Mouse (Mus musculus) hindbrain, embryonic 15.5 days (tissue): ENCODE data around the gene Mettl1. TPM values are rescaled to one million over a fixed set of nuclear protein-coding genes. Genes with fewer than 3 reads are reported as not detected.

ENCODE experiments used
- ATAC-seq: fragments of 200-750 bp; cut with Nextera tagmentation; 2 replicates; pipeline ENCODE4 v1.8.0; 2017; ENCODE audit warnings: low read depth, moderate number of reproducible peaks, moderate TSS enrichment; ENCODE audit not compliant: low FRiP score
- H3K27ac ChIP-seq: fragments of 300-500 bp; sonication (generic); replicated peaks from 2 replicates; pipeline ENCODE4 v1.5.1; 2015; ENCODE audit warnings: mild to moderate bottlenecking, inconsistent platforms
- H3K27me3 ChIP-seq: fragments of 300-500 bp; sonication (generic); 2 replicates; pipeline ENCODE4 v1.6.1; 2015; ENCODE audit warnings: control low read depth, inconsistent platforms
- H3K36me3 ChIP-seq: fragments of 300-500 bp; sonication (generic); 2 replicates; pipeline ENCODE4 v1.6.1; 2015; ENCODE audit warnings: control low read depth, inconsistent platforms
- H3K4me1 ChIP-seq: fragments of 300-500 bp; sonication (generic); replicated peaks from 2 replicates; pipeline ENCODE4 v1.6.1; 2015; ENCODE audit warnings: control low read depth, inconsistent platforms
- H3K4me2 ChIP-seq: fragments of 300-500 bp; sonication (generic); 2 replicates; pipeline ENCODE4 v1.6.1; 2015; ENCODE audit warnings: moderate library complexity, mild to moderate bottlenecking, inconsistent platforms
- H3K4me3 ChIP-seq: fragments of 300-500 bp; sonication (generic); 2 replicates; pipeline ENCODE4 v1.5.1; 2015; ENCODE audit warnings: mild to moderate bottlenecking, inconsistent platforms
- H3K9ac ChIP-seq: fragments of 300-500 bp; sonication (generic); 2 replicates; pipeline ENCODE4 v1.6.1; 2015; ENCODE audit warnings: inconsistent platforms
- H3K9me3 ChIP-seq: fragments of 300-500 bp; sonication (generic); 2 replicates; pipeline ENCODE4 v1.6.1; 2016; ENCODE audit warnings: control low read depth, inconsistent platforms
- WGBS: fragments of 180-500 bp; shearing (Covaris S2); methylation state at CpG from one replicate; pipeline ENCODE4 v1.1.7; 2015; 5-methylcytosine and 5-hydroxymethylcytosine counted together
- microRNA counts: library from miRNA; unstranded; fragments of <30 nt; microRNA quantifications from one replicate; lab custom pipeline; 2016
- microRNA-seq: library from miRNA; unstranded; fragments of <30 nt; microRNA quantifications from one replicate; pipeline ENCODE4, GENCODE M21; 2016
- polyA plus RNA-seq: library from polyadenylated mRNA; unstranded; fragments of >200 nt; fragmentation: Nextera tagmentation; extraction: Ambion mirVana; gene quantifications from 2 replicates; pipeline ENCODE4 v1.2.1, GENCODE M21; 2015

Mettl1 gene
- polyA plus RNA-seq, 1 experiment from 2014 or later, result 25.1 TPM

- Histone ChIP-seq H3K27me3 (peaks cover 26% of the 10 kb centered on the region), H3K4me2 (no peak overlapping the region), H3K36me3 (peaks cover 37% of the 10 kb centered on the region), H3K4me1 (peaks cover 32% of the 10 kb centered on the region), H3K4me3 (no peak overlapping the region), H3K9ac (no peak overlapping the region), H3K27ac (peak overlapping the region; percentile 63), H3K9me3 (no peaks in the 10 kb centered on the region)
- no peak for ATAC-seq
- WGBS, result 28% methylated on average over 7 of the region's 7 CpGs
These were observed 53.2 kb downstream of the Mettl1 start for GRCm38 (mm10) chr10:127094382-127094802.

MicroRNAs within 50 kb of the gene (microRNA counts, 519-probe panel; counts per million panel counts)
- microRNA mmu-miR-26a (lab: Ali Mortazavi, UCI), result 2,517 counts per million, percentile 39 among the panel's probes with 10 or more counts
- not detected for microRNA mmu-miR-546 (lab: Ali Mortazavi, UCI)

Small RNAs within 50 kb of the gene (microRNA-seq; reads per million reads assigned to microRNA genes)
- 28.8 reads per million, percentile 38 among the genes with 10 or more reads in this experiment for gene Mir26a-2
- gene Mir546, result not detected

Other genes with a start within 250 kb of the Mettl1 start
- 14.0 and 15.4 TPM in 2 replicates for gene Atp23, start 140.1 kb upstream of the Mettl1 start, polyA plus RNA-seq
- gene Ctdsp2, start 62.7 kb upstream of the Mettl1 start, polyA plus RNA-seq, result 19.0 and 19.4 TPM in 2 replicates
- 4.2 and 11.6 TPM in 2 replicates for gene Avil, start 40.7 kb upstream of the Mettl1 start, polyA plus RNA-seq
- gene Tsfm, start 10.6 kb upstream of the Mettl1 start, polyA plus RNA-seq, result 61.6 and 64.7 TPM in 2 replicates
- 0.14 and 0.22 TPM in 2 replicates for gene Eef1akmt3, start 99 bp downstream of the Mettl1 start, polyA plus RNA-seq
- gene Cyp27b1, start 6.8 kb downstream of the Mettl1 start, polyA plus RNA-seq, result 0.21 and 0.26 TPM in 2 replicates
- 7.3 and 8.4 TPM in 2 replicates for gene March9, start 18.8 kb downstream of the Mettl1 start, polyA plus RNA-seq
- 743 and 831 TPM in 2 replicates for gene Cdk4, start 22.1 kb downstream of the Mettl1 start, polyA plus RNA-seq
- 120 and 123 TPM in 2 replicates for gene Tspan31, start 28.9 kb downstream of the Mettl1 start, polyA plus RNA-seq
- 4.0 and 4.9 TPM in 2 replicates for gene Agap2, start 33.9 kb downstream of the Mettl1 start, polyA plus RNA-seq
- 125 and 130 TPM in 2 replicates for gene Os9, start 79.7 kb downstream of the Mettl1 start, polyA plus RNA-seq
- 54.0 and 74.6 TPM in 2 replicates for gene B4galnt1, start 123.8 kb downstream of the Mettl1 start, polyA plus RNA-seq
- gene Slc26a10, start 139.2 kb downstream of the Mettl1 start, polyA plus RNA-seq, result 0.91 and 1.0 TPM in 2 replicates
- 27.3 and 30.3 TPM in 2 replicates for gene Arhgef25, start 148.7 kb downstream of the Mettl1 start, polyA plus RNA-seq
- gene Dtx3, start 154.3 kb downstream of the Mettl1 start, polyA plus RNA-seq, result 240 and 266 TPM in 2 replicates
- gene Pip4k2c, start 170.2 kb downstream of the Mettl1 start, polyA plus RNA-seq, result 19.1 and 19.6 TPM in 2 replicates
- gene Kif5a, start 221.9 kb downstream of the Mettl1 start, polyA plus RNA-seq, result 110 and 114 TPM in 2 replicates
- gene Dctn2, start 225.0 kb downstream of the Mettl1 start, polyA plus RNA-seq, result 336 and 350 TPM in 2 replicates
- gene Mbd6, start 247.6 kb downstream of the Mettl1 start, polyA plus RNA-seq, result 16.1 and 17.5 TPM in 2 replicates